Mouse (Mus musculus): Measurements from ENCODE around the gene Csmd2.

- TF ChIP-seq POLR2A (IDR thresholded peaks at IDR 0.05; ENCODE audit: low read depth, low read length) (no peak), CTCF (conservative IDR thresholded peaks at IDR 0.05; ENCODE audit: insufficient read depth, insufficient read length, low read depth, low read length) (no peak)
Measured at GRCm38 (mm10) chr4:128135014-128135622, 147.5 kb downstream of the Csmd2 start.
